Comparison of ENCODE assay signal across 8 mouse cellular contexts in genomic region chr2:117180250-117180885, GRCm38 (mm10). TPM values are rescaled to one million over a fixed set of nuclear protein-coding genes. Genes with fewer than 3 reads are reported as not detected.
DNase-seq lines count a peak whose midpoint lies in the region; ATAC-seq and TF ChIP-seq lines count a peak whose summit lies in the region.

No protein-coding gene starts in this region.

- H3K27me3 ChIP-seq in heart, embryonic 12.5 days (replicated peaks), result no peaks in the 10 kb centered on the region
- no peaks in the 10 kb centered on the region for H3K27me3 ChIP-seq in limb, embryonic 12.5 days
- H3K27me3 ChIP-seq in midbrain, postnatal 0 days (ENCODE audit: insufficient read depth, low read length), result no peaks in the 10 kb centered on the region

- no peak overlapping the region for H3K4me2 ChIP-seq in heart, embryonic 12.5 days
- no peak overlapping the region for H3K4me2 ChIP-seq in limb, embryonic 12.5 days
- H3K4me2 ChIP-seq in midbrain, postnatal 0 days (ENCODE audit: low read depth, low read length, poor library complexity, severe bottlenecking), result no peak overlapping the region

- intact Hi-C loops in gastrocnemius, postnatal 36 days (cut with DNase I), result loop anchor here (2.0 to 5.0 kb wide), 3 partner anchors 52 to 282 kb away; partner anchors contain the start of gene Spred1

- H3K9me3 ChIP-seq in heart, embryonic 12.5 days (replicated peaks), result no peaks in the 10 kb centered on the region
- no peaks in the 10 kb centered on the region for H3K9me3 ChIP-seq in limb, embryonic 12.5 days
- no peaks in the 10 kb centered on the region for H3K9me3 ChIP-seq in midbrain, postnatal 0 days (ENCODE audit: low read length)

- peak; percentile 95 for DNase-seq in heart, adult 11 months
- DNase-seq in embryo, embryonic 11 days, result peak; percentile 87
- DNase-seq in gastrocnemius, postnatal 36 days, result peak; percentile 67 to 78
- peak; percentile 61 to 83 for DNase-seq in kidney, adult 8-10 months
- DNase-seq in midbrain, postnatal 0 days (ENCODE audit: low spot score), result peak; percentile 84
- DNase-seq in spleen, postnatal 10 days (ENCODE audit: low spot score in 2 of 2), result peak; percentile 51 to 81

- H3K4me3 ChIP-seq in heart, embryonic 12.5 days, result no peak overlapping the region
- no peak overlapping the region for H3K4me3 ChIP-seq in limb, embryonic 12.5 days (replicated peaks)
- H3K4me3 ChIP-seq in midbrain, postnatal 0 days (ENCODE audit: low read depth, low read length), result no peak overlapping the region

- H3K4me1 ChIP-seq in heart, embryonic 12.5 days (replicated peaks), result no peaks in the 10 kb centered on the region
- peaks cover 6% of the 10 kb centered on the region for H3K4me1 ChIP-seq in limb, embryonic 12.5 days (replicated peaks)
- H3K4me1 ChIP-seq in midbrain, postnatal 0 days (ENCODE audit: insufficient read depth, low read length), result no peaks in the 10 kb centered on the region

- H3K36me3 ChIP-seq in heart, embryonic 12.5 days, result peaks cover 33% of the 10 kb centered on the region
- peaks cover 52% of the 10 kb centered on the region for H3K36me3 ChIP-seq in limb, embryonic 12.5 days
- H3K36me3 ChIP-seq in midbrain, postnatal 0 days (ENCODE audit: insufficient read depth, low read length), result peaks cover 11% of the 10 kb centered on the region; the same call in 1 of the 2 replicates

- peak; percentile 96 for TF ChIP-seq CTCF in midbrain, postnatal 0 days (IDR thresholded peaks at IDR 0.05)

- WGBS in heart, embryonic 12.5 days, result 49% methylated on average over 7 of the region's 7 CpGs
- 45% methylated on average over 7 of the region's 7 CpGs for WGBS in limb, embryonic 12.5 days
- WGBS in midbrain, postnatal 0 days, result 34% methylated on average over 7 of the region's 7 CpGs

- ATAC-seq in heart, embryonic 12.5 days (ENCODE audit: insufficient number of reproducible peaks, low FRiP score), result no peak
- peak; percentile 63; the same call in 1 of the 2 replicates for ATAC-seq in limb, embryonic 12.5 days (ENCODE audit: insufficient number of reproducible peaks, insufficient read depth, low FRiP score, low TSS enrichment, low read depth)
- peak; percentile 88 for ATAC-seq in midbrain, postnatal 0 days (ENCODE audit: low FRiP score)

- H3K9ac ChIP-seq in heart, embryonic 12.5 days, result no peak overlapping the region
- no peak overlapping the region for H3K9ac ChIP-seq in limb, embryonic 12.5 days (replicated peaks)
- H3K9ac ChIP-seq in midbrain, postnatal 0 days (replicated peaks; ENCODE audit: low read length, poor library complexity, severe bottlenecking), result no peak overlapping the region

- H3K27ac ChIP-seq in heart, embryonic 12.5 days (ENCODE audit: poor library complexity, severe bottlenecking), result no peak overlapping the region
- H3K27ac ChIP-seq in limb, embryonic 12.5 days, result no peak overlapping the region
- no peak overlapping the region for H3K27ac ChIP-seq in midbrain, postnatal 0 days (ENCODE audit: low read depth, low read length)

RNA-seq across cellular contexts. Expression of gene Spred1, which starts 59.2 kb away (rescaled TPM):
- 13.8 and 14.7 TPM in 2 replicates for polyA plus RNA-seq in heart, embryonic 12.5 days (2016; fragmentation: Nextera tagmentation; extraction: Ambion mirVana)
- 1 to 10 TPM; 6.5 to 6.8 TPM for total RNA-seq in gastrocnemius, postnatal 36 days (2021)
- polyA plus RNA-seq in limb, embryonic 12.5 days (2016; fragmentation: Nextera tagmentation; extraction: Ambion mirVana), result 23.7 and 25.1 TPM in 2 replicates
- 46.7 and 59.3 TPM in 2 replicates for total RNA-seq in midbrain, postnatal 0 days (2014; rRNA removed)
- polyA plus RNA-seq in midbrain, postnatal 0 days (2015; fragmentation: Nextera tagmentation; extraction: Ambion mirVana), result 10.7 and 12.9 TPM in 2 replicates
